Mouse (Mus musculus): ENCODE measurements around the gene Nudt19. TPM values are rescaled to one million over a fixed set of nuclear protein-coding genes. Genes with fewer than 3 reads are reported as not detected.
"Not testable (repeated sequence)": the region's sequence is repeated elsewhere in the genome, so short reads cannot be mapped to it uniquely, and the experiment has no call there.

Gene Nudt19
- polyA plus RNA-seq, 1 experiment from 2014 or later: 35.1 TPM

GRCm38 (mm10) chr7:35559838-35560237, 3.7 kb upstream of the Nudt19 start:
- H3K9me3 ChIP-seq (replicated peaks): no peaks in the 10 kb centered on the region
- no peaks in the 10 kb centered on the region for H3K36me3 ChIP-seq
- H3K27ac ChIP-seq: no peak overlapping the region
- peaks cover 11% of the 10 kb centered on the region for H3K4me1 ChIP-seq
- 96% methylated on average over 3 of the region's 3 CpGs for WGBS
- no peak overlapping the region for H3K4me3 ChIP-seq
- no peak for DNase-seq (ENCODE audit: low spot score)
- H3K27me3 ChIP-seq (ENCODE audit: low read depth, poor library complexity, severe bottlenecking): no peaks in the 10 kb centered on the region

- Histone ChIP-seq H3K27ac (no peak overlapping the region), H3K9me3 (replicated peaks) (no peaks in the 10 kb centered on the region), H3K4me3 (no peak overlapping the region), H3K27me3 (ENCODE audit: low read depth, poor library complexity, severe bottlenecking) (no peaks in the 10 kb centered on the region), H3K4me1 (peaks cover 18% of the 10 kb centered on the region), H3K36me3 (no peaks in the 10 kb centered on the region)
- no peak for DNase-seq (ENCODE audit: low spot score)
- WGBS: 47% methylated on average over 2 of the region's 2 CpGs
Observed at GRCm38 (mm10) chr7:35558681-35559080, 2.6 kb upstream of the Nudt19 start.

GRCm38 (mm10) chr7:35557577-35557976, 1.5 kb upstream of the Nudt19 start:
- Histone ChIP-seq H3K27me3 (ENCODE audit: low read depth, poor library complexity, severe bottlenecking) (no peaks in the 10 kb centered on the region), H3K9me3 (replicated peaks) (no peaks in the 10 kb centered on the region), H3K27ac (no peak overlapping the region), H3K36me3 (no peaks in the 10 kb centered on the region), H3K4me3 (no peak overlapping the region), H3K4me1 (peaks cover 18% of the 10 kb centered on the region)
- 79% methylated on average over 3 of the region's 3 CpGs for WGBS
- DNase-seq (ENCODE audit: low spot score): no peak

- H3K27ac ChIP-seq: no peak overlapping the region
- no peak for DNase-seq (ENCODE audit: low spot score)
- WGBS: 92% methylated on average over 5 of the region's 5 CpGs
Observed at GRCm38 (mm10) chr7:35556905-35557304, 801 bp upstream of the Nudt19 start.

GRCm38 (mm10) chr7:35555224-35556204, 590 bp downstream of the Nudt19 start:
- peaks cover 18% of the 10 kb centered on the region for H3K4me1 ChIP-seq
- H3K36me3 ChIP-seq: peaks cover 9% of the 10 kb centered on the region
- H3K27ac ChIP-seq: peak overlapping the region; percentile 96
- under 1% methylated on average over 93 of the region's 93 CpGs for WGBS
- H3K27me3 ChIP-seq (ENCODE audit: low read depth, poor library complexity, severe bottlenecking): no peaks in the 10 kb centered on the region
- no peaks in the 10 kb centered on the region for H3K9me3 ChIP-seq (replicated peaks)
- peak; percentile 94 for DNase-seq (ENCODE audit: low spot score)
- peak overlapping the region; percentile 72 for H3K4me3 ChIP-seq

More at GRCm38 (mm10) chr7:35556905-35557304, 801 bp upstream of the Nudt19 start:
- no peaks in the 10 kb centered on the region for H3K9me3 ChIP-seq (replicated peaks)
- H3K4me1 ChIP-seq: peaks cover 18% of the 10 kb centered on the region
- no peak overlapping the region for H3K4me3 ChIP-seq
- H3K27me3 ChIP-seq (ENCODE audit: low read depth, poor library complexity, severe bottlenecking): no peaks in the 10 kb centered on the region
- H3K36me3 ChIP-seq: no peaks in the 10 kb centered on the region

GRCm38 (mm10) chr7:35554605-35555175, 1.4 kb downstream of the Nudt19 start:
- 11% methylated on average over 28 of the region's 28 CpGs for WGBS
- DNase-seq (ENCODE audit: low spot score): peak; percentile 51
- Histone ChIP-seq H3K9me3 (replicated peaks) (no peaks in the 10 kb centered on the region), H3K27ac (peak overlapping the region; percentile 96), H3K36me3 (peaks cover 18% of the 10 kb centered on the region), H3K4me3 (peak overlapping the region; percentile 72), H3K4me1 (peaks cover 18% of the 10 kb centered on the region), H3K27me3 (ENCODE audit: low read depth, poor library complexity, severe bottlenecking) (no peaks in the 10 kb centered on the region)

- Histone ChIP-seq H3K4me3 (peak overlapping the region; percentile 72), H3K27me3 (ENCODE audit: low read depth, poor library complexity, severe bottlenecking) (no peaks in the 10 kb centered on the region), H3K9me3 (replicated peaks) (no peaks in the 10 kb centered on the region), H3K36me3 (peaks cover 25% of the 10 kb centered on the region), H3K4me1 (peaks cover 18% of the 10 kb centered on the region), H3K27ac (no peak overlapping the region)
- DNase-seq (ENCODE audit: low spot score): no peak
- 63% methylated on average over 10 of the region's 10 CpGs for WGBS
Observed at GRCm38 (mm10) chr7:35553751-35554604, 2.1 kb downstream of the Nudt19 start.

- 38% methylated on average over 4 of the region's 4 CpGs for WGBS
- H3K27me3 ChIP-seq (ENCODE audit: low read depth, poor library complexity, severe bottlenecking): no peaks in the 10 kb centered on the region
- no peak overlapping the region for H3K27ac ChIP-seq
- DNase-seq (ENCODE audit: low spot score): peak; percentile 60
- no peak overlapping the region for H3K4me3 ChIP-seq
- H3K36me3 ChIP-seq: peaks cover 34% of the 10 kb centered on the region
- no peaks in the 10 kb centered on the region for H3K9me3 ChIP-seq (replicated peaks)
- no peaks in the 10 kb centered on the region for H3K4me1 ChIP-seq
Observed at GRCm38 (mm10) chr7:35545881-35546280, 10.2 kb downstream of the Nudt19 start.

GRCm38 (mm10) chr7:35537562-35537961, 18.5 kb downstream of the Nudt19 start, which contains the start of gene Tdrd12:
Tdrd12 (minus strand) TSS chr7:35537745.
- Histone ChIP-seq H3K27me3 (ENCODE audit: low read depth, poor library complexity, severe bottlenecking) (no peaks in the 10 kb centered on the region), H3K36me3 (no peaks in the 10 kb centered on the region), H3K4me1 (no peaks in the 10 kb centered on the region), H3K4me3 (no peak within 1 kb of the TSS), H3K9me3 (replicated peaks) (no peaks in the 10 kb centered on the region), H3K27ac (no peak within 1 kb of the TSS)
- 92% methylated on average over 17 of the region's 17 CpGs for WGBS
- DNase-seq (ENCODE audit: low spot score): no peak

- H3K4me1 ChIP-seq: no peaks in the 10 kb centered on the region
- no peak overlapping the region for H3K27ac ChIP-seq
- no peak for DNase-seq (ENCODE audit: low spot score)
- H3K27me3 ChIP-seq (ENCODE audit: low read depth, poor library complexity, severe bottlenecking): no peaks in the 10 kb centered on the region
- H3K9me3 ChIP-seq (replicated peaks): no peaks in the 10 kb centered on the region
- 85% methylated on average over 12 of the region's 12 CpGs for WGBS
- no peaks in the 10 kb centered on the region for H3K36me3 ChIP-seq
- H3K4me3 ChIP-seq: no peak overlapping the region
Observed at GRCm38 (mm10) chr7:35535750-35536512, 20.2 kb downstream of the Nudt19 start.

GRCm38 (mm10) chr7:35530544-35530943, 25.6 kb downstream of the Nudt19 start:
- H3K36me3 ChIP-seq; H3K27ac ChIP-seq; H3K9me3 ChIP-seq (replicated peaks); DNase-seq (ENCODE audit: low spot score); H3K4me3 ChIP-seq; H3K27me3 ChIP-seq (ENCODE audit: low read depth, poor library complexity, severe bottlenecking); H3K4me1 ChIP-seq: not testable (repeated sequence)
- WGBS: 70% methylated on average over 1 of the region's 1 CpGs

- DNase-seq (ENCODE audit: low spot score): no peak
- Histone ChIP-seq H3K36me3 (no peaks in the 10 kb centered on the region), H3K27ac (no peak overlapping the region), H3K4me3 (no peak overlapping the region), H3K9me3 (replicated peaks) (no peaks in the 10 kb centered on the region), H3K27me3 (ENCODE audit: low read depth, poor library complexity, severe bottlenecking) (no peaks in the 10 kb centered on the region), H3K4me1 (no peaks in the 10 kb centered on the region)
- WGBS: 81% methylated on average over 3 of the region's 3 CpGs
Observed at GRCm38 (mm10) chr7:35530026-35530425, 26.1 kb downstream of the Nudt19 start.

Measured in limb, embryonic 10.5 days (tissue).